Mouse (Mus musculus) liver, embryonic 14 days (tissue): ENCODE data around the gene Gm44965. TPM values are rescaled to one million over a fixed set of nuclear protein-coding genes. Genes with fewer than 3 reads are reported as not detected.

Experiments used
- polyA plus RNA-seq: library from polyadenylated mRNA; depleted of rRNA; stranded (reverse); fragments of >200 nt; gene quantifications from 2 replicates; pipeline ENCODE4 v1.2.3, GENCODE M21; 2012; rRNA removed

Gene Gm44965
- not detected in 2 replicates for polyA plus RNA-seq

DNA sequence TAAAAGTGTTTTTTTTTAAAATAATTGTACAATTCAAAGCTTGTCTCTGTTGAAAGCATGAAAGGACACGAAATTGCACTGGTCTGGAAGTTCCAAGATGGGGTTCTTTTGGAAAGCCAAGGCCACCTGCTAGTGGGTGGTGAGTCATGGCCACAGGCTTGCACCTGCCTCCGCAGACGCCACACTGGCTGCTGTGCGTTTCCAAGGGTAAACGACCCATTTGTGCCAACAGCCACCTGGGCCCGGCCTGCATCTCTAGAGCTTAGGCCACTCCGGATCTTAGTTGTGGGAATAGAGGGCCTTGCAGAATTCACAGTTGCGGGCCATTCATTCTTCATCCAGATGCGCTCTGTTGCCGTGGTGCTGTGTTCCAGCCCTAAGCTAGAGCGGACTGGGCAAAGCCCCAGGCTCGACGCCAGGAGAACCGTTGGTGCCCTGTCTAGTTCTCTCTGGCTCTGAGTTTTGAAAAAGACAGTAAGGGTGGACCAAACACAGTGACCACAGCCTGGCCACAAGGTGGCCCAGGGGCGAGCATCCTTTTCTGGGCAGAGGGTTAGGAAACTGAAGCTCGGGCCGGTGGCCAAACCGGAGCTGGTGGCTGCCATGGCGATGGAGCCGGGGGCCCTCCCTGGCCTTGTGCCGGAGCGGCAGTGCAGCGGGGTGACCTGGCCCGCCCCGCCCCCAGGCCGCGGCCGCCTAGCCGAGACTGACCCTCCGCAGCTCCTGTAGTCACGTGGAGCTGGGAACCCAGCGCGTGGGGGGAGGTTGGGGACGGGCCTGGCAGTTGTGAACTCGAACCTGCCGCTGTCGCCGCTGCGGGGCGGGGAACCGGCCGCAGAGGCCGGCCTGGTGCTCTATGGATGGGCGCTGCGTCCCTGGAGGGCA lies at the start of gene Gm44965, which contains the start of gene Repin1:
Gene Gm44965 (plus strand): TSS at position 784 of the 885 bp plus-strand sequence.
Gene Repin1 (plus strand): TSS at position 726 of the 885 bp plus-strand sequence.

GRCm38 (mm10) chr6:48554280-48555103 lies 39.2 kb upstream of the Gm44965 start, which contains the start of gene Lrrc61:
Gene Lrrc61 (plus strand): TSS chr6:48554796.

DNA sequence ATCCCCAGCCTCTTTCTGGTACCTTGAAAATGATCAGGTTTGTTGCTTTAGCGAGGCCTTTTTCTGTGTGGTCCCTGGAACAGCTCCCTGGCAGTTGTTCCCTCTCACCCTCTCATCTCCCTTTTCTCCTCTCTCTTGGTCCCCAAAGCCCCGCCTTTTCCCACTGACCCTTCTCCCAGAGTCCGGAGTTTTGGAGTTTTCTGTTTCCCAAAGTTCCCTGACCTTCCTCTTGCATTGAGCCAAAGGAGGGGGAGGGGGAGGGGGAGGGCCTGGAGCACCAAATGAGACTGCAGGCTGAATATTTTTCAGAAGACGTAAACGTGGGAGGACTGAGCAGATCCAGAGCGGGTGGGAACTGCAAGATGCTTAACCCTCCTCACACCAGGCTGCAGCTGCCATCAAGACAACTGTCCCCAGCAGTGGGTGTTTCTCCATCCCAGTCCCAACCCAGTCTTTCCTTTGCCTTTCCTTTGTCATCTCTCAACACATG lies 21.1 kb upstream of the Gm44965 start, which contains the start of gene Rarres2:
Gene Rarres2 (minus strand): TSS at position 218 of the 490 bp plus-strand sequence.

DNA sequence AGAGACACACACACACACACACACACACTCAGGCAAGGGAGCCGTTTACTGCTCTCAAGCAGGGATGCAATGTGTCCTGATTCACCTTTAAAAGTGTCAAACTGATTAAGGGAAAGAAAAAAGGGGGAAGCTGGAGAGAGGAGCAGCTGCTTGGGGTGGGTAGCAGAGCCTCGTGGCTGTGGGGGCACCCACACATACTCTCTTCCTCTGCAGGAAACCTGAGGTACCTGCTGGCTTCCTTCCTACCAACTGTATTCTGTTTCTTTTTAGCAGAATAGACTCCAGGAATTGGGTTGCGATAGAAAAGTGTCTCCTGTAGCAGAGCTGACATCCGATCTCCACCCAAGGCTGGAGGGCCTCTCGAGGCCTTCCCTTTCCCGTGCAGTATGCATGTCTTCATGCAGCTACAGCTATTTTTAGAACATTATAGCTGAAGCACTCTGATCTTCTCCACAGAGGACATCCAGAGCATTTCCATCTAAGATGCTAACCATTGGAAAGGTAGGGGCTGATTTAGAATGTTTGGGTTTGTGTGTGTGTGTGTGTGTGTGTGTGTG lies 4.5 kb upstream of the Gm44965 start, which contains the start of gene Gm45021:
Gene Gm45021 (plus strand): TSS at position 417 of the 557 bp plus-strand sequence.

DNA sequence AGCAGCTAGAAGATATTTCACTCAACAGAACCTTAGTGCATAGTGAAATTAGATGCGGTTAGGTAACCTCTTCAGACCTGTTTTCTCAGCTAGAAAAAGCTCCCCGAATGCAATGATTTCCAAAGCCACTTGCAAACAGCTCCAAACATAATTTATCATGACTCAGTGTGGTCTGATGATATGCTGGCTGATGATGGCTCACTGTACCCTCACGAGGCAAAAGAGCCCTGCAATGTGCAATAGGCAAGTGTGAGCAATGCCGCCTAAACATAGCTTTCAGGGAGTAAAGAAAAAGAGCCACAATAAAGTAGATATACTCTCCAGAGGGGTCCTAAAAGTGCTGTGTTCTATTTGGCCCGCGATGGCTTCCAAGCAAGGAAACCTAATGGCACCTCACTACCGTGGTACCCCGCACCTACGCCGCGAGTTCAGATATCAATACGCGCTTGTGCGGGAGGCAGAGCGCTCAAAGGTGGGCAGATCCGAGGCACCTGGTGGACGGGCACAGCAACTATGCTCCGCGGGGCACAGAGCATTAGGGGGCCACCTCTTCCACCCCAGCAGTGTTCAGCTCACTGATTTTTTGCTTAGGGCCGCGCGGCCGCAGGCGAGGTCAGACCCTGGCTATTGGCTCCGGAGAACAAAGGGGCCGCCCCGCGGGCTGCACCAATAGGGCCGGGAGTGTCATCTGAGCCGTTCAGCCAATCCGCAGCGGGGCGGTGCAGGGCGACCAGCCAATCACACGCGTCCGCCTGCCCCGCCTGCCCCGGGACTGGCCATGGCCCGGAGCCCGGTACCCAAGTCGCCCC lies 7.7 kb downstream of the Gm44965 start, which contains the start of gene Zfp775:
Gene Zfp775 (plus strand): TSS at position 793 of the 809 bp plus-strand sequence.

DNA sequence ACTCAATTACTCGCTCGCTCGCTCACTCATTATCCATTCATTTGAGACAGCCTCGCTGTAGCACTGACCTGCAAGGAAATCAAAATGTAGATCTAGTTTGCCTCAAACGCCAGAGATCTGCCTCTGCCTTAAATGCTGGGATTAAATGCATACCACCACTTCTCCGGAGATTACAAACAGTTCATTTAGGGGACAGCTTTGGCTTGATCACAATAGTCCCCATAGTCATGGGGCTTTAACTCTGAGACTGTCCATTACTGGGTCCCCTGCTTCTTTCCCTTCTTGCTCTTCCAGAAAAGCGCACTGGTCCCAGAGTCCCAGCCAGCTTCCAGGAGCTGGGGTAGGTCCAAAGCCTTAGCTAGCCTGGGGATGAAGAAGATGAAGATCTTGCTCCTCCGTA lies 32.7 kb downstream of the Gm44965 start, which contains the start of gene AI854703:
Gene AI854703 (plus strand): TSS at position 301 of the 400 bp plus-strand sequence.

GRCm38 (mm10) chr6:48646995-48647394 lies 53.3 kb downstream of the Gm44965 start, which contains the start of gene Gimap8:
Gene Gimap8 (plus strand): TSS chr6:48647234.

Other genes with a start within 250 kb of the Gm44965 start
- 1.8 and 1.9 TPM in 2 replicates for gene Krba1, start 198.4 kb upstream of the Gm44965 start, polyA plus RNA-seq
- gene Zfp467, start 148.1 kb upstream of the Gm44965 start, polyA plus RNA-seq = 1.9 and 2.2 TPM in 2 replicates
- 0.07 TPM in 2 replicates for gene Sspo, start 145.7 kb upstream of the Gm44965 start, polyA plus RNA-seq
- gene Atp6v0e2, start 56.3 kb upstream of the Gm44965 start, polyA plus RNA-seq = 0.75 and 0.96 TPM in 2 replicates
- 2.5 and 2.8 TPM in 2 replicates for gene Lrrc61, start 39.1 kb upstream of the Gm44965 start, polyA plus RNA-seq
- gene Rarres2, start 21.2 kb upstream of the Gm44965 start, polyA plus RNA-seq = 12.1 and 13.8 TPM in 2 replicates
- 0.41 TPM in 1 of 2 replicates, not detected in the other for gene Gm45021, start 4.3 kb upstream of the Gm44965 start, polyA plus RNA-seq
- 5.9 and 6.6 TPM in 2 replicates for gene Repin1, start 58 bp upstream of the Gm44965 start, polyA plus RNA-seq
- 0.93 and 1.00 TPM in 2 replicates for gene Zfp775, start 8.1 kb downstream of the Gm44965 start, polyA plus RNA-seq
- 0.24 and 0.33 TPM in 2 replicates for gene AI854703, start 32.8 kb downstream of the Gm44965 start, polyA plus RNA-seq
- 1.4 and 1.7 TPM in 2 replicates for gene Gimap8, start 53.3 kb downstream of the Gm44965 start, polyA plus RNA-seq
- 8.1 and 8.4 TPM in 2 replicates for gene Gimap9, start 82.2 kb downstream of the Gm44965 start, polyA plus RNA-seq
- 5.8 and 6.2 TPM in 2 replicates for gene Gimap4, start 90.6 kb downstream of the Gm44965 start, polyA plus RNA-seq
- 4.6 and 5.2 TPM in 2 replicates for gene Gimap6, start 114.3 kb downstream of the Gm44965 start, polyA plus RNA-seq
- gene Gm28053, start 124.7 kb downstream of the Gm44965 start, polyA plus RNA-seq = 0.37 and 1.2 TPM in 2 replicates
- gene Gimap7, start 124.7 kb downstream of the Gm44965 start, polyA plus RNA-seq = 0.06 TPM in 1 of 2 replicates, not detected in the other
- 1.4 and 1.7 TPM in 2 replicates for gene Gimap1, start 145.1 kb downstream of the Gm44965 start, polyA plus RNA-seq
- 1.7 TPM in 2 replicates for gene Gimap5, start 152.3 kb downstream of the Gm44965 start, polyA plus RNA-seq
- gene Gimap3, start 176.9 kb downstream of the Gm44965 start, polyA plus RNA-seq = 0.05 TPM in 2 replicates
- 26.8 and 36.0 TPM in 2 replicates for gene Tmem176a, start 247.0 kb downstream of the Gm44965 start, polyA plus RNA-seq
- 97.3 and 116 TPM in 2 replicates for gene Tmem176b, start 247.6 kb downstream of the Gm44965 start, polyA plus RNA-seq